Mouse (Mus musculus) heart, adult 2 months (tissue): ENCODE measurements at regions not wholly inside any gene's neighbourhood (a gene's known extent, or its start where the extent isn't known, plus 50 kb on each side); places are given as distances from the start of the nearest gene placed in this dataset.

ENCODE experiments used
- CTCF ChIP-seq: fragments of 200-600 bp; IDR thresholded peaks from 2 replicates; pipeline ENCODE4 v1.8.1; 2022; ENCODE audit warnings: antibody characterized with exemption, mild to moderate bottlenecking, moderate library complexity
- POLR2A ChIP-seq: fragments of 200-500 bp; IDR thresholded peaks from 2 replicates; pipeline ENCODE4 v1.6.1; 2011; ENCODE audit warnings: mild to moderate bottlenecking, low read depth, low read length, control low read depth; ENCODE audit not compliant: insufficient read depth

DNA sequence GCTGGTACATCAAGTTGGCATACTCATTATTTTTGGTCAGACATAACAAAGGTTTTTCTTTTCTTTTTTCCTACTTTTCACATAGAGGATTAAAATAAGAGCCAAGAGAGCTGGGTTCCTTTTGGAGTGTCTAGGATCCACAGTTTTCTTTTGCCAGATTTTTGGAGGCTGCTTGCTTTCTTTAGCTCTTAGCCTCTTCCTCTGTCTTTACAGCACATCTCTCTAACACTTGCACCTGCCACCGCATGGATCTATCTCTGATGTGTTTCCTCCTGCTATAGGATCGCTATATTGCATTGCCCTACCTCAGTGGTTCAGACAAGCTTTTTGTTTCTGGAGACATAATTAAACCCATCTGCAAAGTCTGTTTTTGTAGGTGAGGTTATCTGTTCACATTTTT, 339.9 kb downstream of the Rpl10l start:
- no peak for TF ChIP-seq CTCF
- TF ChIP-seq POLR2A = no peak
